Mouse (Mus musculus) heart, embryonic 16.5 days (tissue): ENCODE measurements around the gene Acss1. TPM values are rescaled to one million over a fixed set of nuclear protein-coding genes. Genes with fewer than 3 reads are reported as not detected.

ENCODE experiments used
- ATAC-seq: fragments of 200-750 bp; cut with Nextera tagmentation; replicated peaks from 2 replicates; pipeline ENCODE4 v1.8.0; 2017; ENCODE audit warnings: moderate number of reproducible peaks; ENCODE audit not compliant: insufficient read depth, low FRiP score; ENCODE audit errors: extremely low read depth
- H3K27ac ChIP-seq: fragments of 300-500 bp; sonication (generic); 2 replicates; pipeline ENCODE4 v1.5.1; 2014; ENCODE audit warnings: mild to moderate bottlenecking, low read length, control low read depth, moderate library complexity
- H3K27me3 ChIP-seq: fragments of 300-500 bp; sonication (generic); 2 replicates; pipeline ENCODE4 v1.6.1; 2014; ENCODE audit warnings: low read length, mixed read lengths; ENCODE audit not compliant: control insufficient read depth, insufficient read depth
- H3K36me3 ChIP-seq: fragments of 300-500 bp; sonication (generic); 2 replicates; pipeline ENCODE4 v1.6.1; 2014; ENCODE audit not compliant: control insufficient read depth, insufficient read depth
- H3K4me1 ChIP-seq: fragments of 300-500 bp; sonication (generic); 2 replicates; pipeline ENCODE4 v1.6.1; 2014; ENCODE audit warnings: low read length, mixed read lengths; ENCODE audit not compliant: control insufficient read depth, insufficient read depth
- H3K4me2 ChIP-seq: fragments of 300-500 bp; sonication (generic); 2 replicates; pipeline ENCODE4 v1.6.1; 2014; ENCODE audit warnings: low read depth, mild to moderate bottlenecking, control low read depth, low read length
- H3K4me3 ChIP-seq: fragments of 300-500 bp; sonication (generic); 2 replicates; pipeline ENCODE4 v1.5.1; 2014; ENCODE audit warnings: mild to moderate bottlenecking, control low read depth, low read length
- H3K9ac ChIP-seq: fragments of 300-500 bp; sonication (generic); 2 replicates; pipeline ENCODE4 v1.6.1; 2014; ENCODE audit warnings: low read length, control low read depth
- H3K9me3 ChIP-seq: fragments of 300-500 bp; sonication (generic); replicated peaks from 2 replicates; pipeline ENCODE4 v1.6.1; 2016; ENCODE audit warnings: low read length; ENCODE audit not compliant: control insufficient read depth
- WGBS: fragments of 180-500 bp; shearing (Covaris S2); extraction: QIAGEN DNeasy Blood & Tissue Kit; methylation state at CpG from one replicate; pipeline ENCODE4 v1.1.7; 2014; 5-methylcytosine and 5-hydroxymethylcytosine counted together
- polyA plus RNA-seq: library from polyadenylated mRNA; unstranded; fragments of >200 nt; fragmentation: Nextera tagmentation; extraction: Ambion mirVana; gene quantifications from 2 replicates; pipeline ENCODE4 v1.2.1, GENCODE M21; 2015

Acss1 gene
- polyA plus RNA-seq, 1 experiment from 2014 or later: 15.4 TPM

GRCm38 (mm10) chr2:150648300-150648895 lies 19.9 kb downstream of the Acss1 start:
- no peaks in the 10 kb centered on the region for H3K27me3 ChIP-seq
- H3K27ac ChIP-seq: no peak overlapping the region
- H3K4me2 ChIP-seq: no peak overlapping the region
- 51% methylated on average over 13 of the region's 13 CpGs for WGBS
- peaks cover 12% of the 10 kb centered on the region for H3K4me1 ChIP-seq
- H3K9ac ChIP-seq: no peak overlapping the region
- no peaks in the 10 kb centered on the region for H3K9me3 ChIP-seq
- no peak for ATAC-seq
- no peaks in the 10 kb centered on the region for H3K36me3 ChIP-seq
- no peak overlapping the region for H3K4me3 ChIP-seq

GRCm38 (mm10) chr2:150647681-150648299 lies 20.5 kb downstream of the Acss1 start:
- Histone ChIP-seq H3K4me1 (peaks cover 12% of the 10 kb centered on the region), H3K36me3 (no peaks in the 10 kb centered on the region), H3K4me2 (no peak overlapping the region), H3K27ac (no peak overlapping the region), H3K4me3 (no peak overlapping the region), H3K9ac (no peak overlapping the region), H3K27me3 (no peaks in the 10 kb centered on the region), H3K9me3 (no peaks in the 10 kb centered on the region)
- 77% methylated on average over 14 of the region's 14 CpGs for WGBS
- ATAC-seq: no peak

- no peak for ATAC-seq
- Histone ChIP-seq H3K27me3 (no peaks in the 10 kb centered on the region), H3K9me3 (no peaks in the 10 kb centered on the region), H3K4me3 (no peak overlapping the region), H3K4me2 (no peak overlapping the region), H3K9ac (no peak overlapping the region), H3K36me3 (no peaks in the 10 kb centered on the region), H3K27ac (no peak overlapping the region), H3K4me1 (peaks cover 12% of the 10 kb centered on the region)
- 70% methylated on average over 8 of the region's 8 CpGs for WGBS
Measured at GRCm38 (mm10) chr2:150646411-150647121, 21.7 kb downstream of the Acss1 start.

GRCm38 (mm10) chr2:150645225-150645624 lies 23.1 kb downstream of the Acss1 start:
- H3K4me3 ChIP-seq: no peak overlapping the region
- no peak overlapping the region for H3K9ac ChIP-seq
- no peak overlapping the region for H3K27ac ChIP-seq
- no peak for ATAC-seq
- H3K4me2 ChIP-seq: no peak overlapping the region
- no peaks in the 10 kb centered on the region for H3K27me3 ChIP-seq
- peaks cover 2% of the 10 kb centered on the region; the same call in 1 of the 2 replicates for H3K4me1 ChIP-seq
- 87% methylated on average over 4 of the region's 4 CpGs for WGBS
- H3K9me3 ChIP-seq: no peaks in the 10 kb centered on the region
- no peaks in the 10 kb centered on the region for H3K36me3 ChIP-seq

GRCm38 (mm10) chr2:150643726-150644415 lies 24.4 kb downstream of the Acss1 start:
- Histone ChIP-seq H3K36me3 (no peaks in the 10 kb centered on the region), H3K9me3 (no peaks in the 10 kb centered on the region), H3K4me3 (no peak overlapping the region), H3K4me2 (no peak overlapping the region), H3K27ac (no peak overlapping the region), H3K4me1 (no peaks in the 10 kb centered on the region), H3K9ac (no peak overlapping the region), H3K27me3 (no peaks in the 10 kb centered on the region)
- ATAC-seq: no peak
- WGBS: 77% methylated on average over 8 of the region's 8 CpGs

GRCm38 (mm10) chr2:150643166-150643565 lies 25.1 kb downstream of the Acss1 start:
- H3K4me3 ChIP-seq: no peak overlapping the region
- H3K4me1 ChIP-seq: no peaks in the 10 kb centered on the region
- no peaks in the 10 kb centered on the region for H3K9me3 ChIP-seq
- no peaks in the 10 kb centered on the region for H3K36me3 ChIP-seq
- ATAC-seq: no peak
- H3K27ac ChIP-seq: no peak overlapping the region
- no peak overlapping the region for H3K9ac ChIP-seq
- WGBS: 88% methylated on average over 1 of the region's 1 CpGs
- no peak overlapping the region for H3K4me2 ChIP-seq
- H3K27me3 ChIP-seq: no peaks in the 10 kb centered on the region

GRCm38 (mm10) chr2:150638370-150638733 lies 29.9 kb downstream of the Acss1 start:
- no peak overlapping the region for H3K9ac ChIP-seq
- no peaks in the 10 kb centered on the region for H3K36me3 ChIP-seq
- H3K4me2 ChIP-seq: no peak overlapping the region
- no peaks in the 10 kb centered on the region for H3K27me3 ChIP-seq
- WGBS: 44% methylated on average over 2 of the region's 2 CpGs
- H3K4me1 ChIP-seq: no peaks in the 10 kb centered on the region
- no peak overlapping the region for H3K27ac ChIP-seq
- H3K4me3 ChIP-seq: no peak overlapping the region
- H3K9me3 ChIP-seq: no peaks in the 10 kb centered on the region
- ATAC-seq: no peak

- Histone ChIP-seq H3K27me3 (no peaks in the 10 kb centered on the region), H3K4me2 (no peak overlapping the region), H3K9me3 (no peaks in the 10 kb centered on the region), H3K9ac (no peak overlapping the region), H3K36me3 (no peaks in the 10 kb centered on the region), H3K4me1 (no peaks in the 10 kb centered on the region), H3K4me3 (no peak overlapping the region), H3K27ac (no peak overlapping the region)
- ATAC-seq: no peak
- WGBS: 68% methylated on average over 6 of the region's 6 CpGs
Measured at GRCm38 (mm10) chr2:150637702-150638369, 30.5 kb downstream of the Acss1 start.
